Mouse (Mus musculus): ENCODE results near the gene Zmiz1.

GRCm38 (mm10) chr14:25472981-25473649 lies 14.1 kb downstream of the Zmiz1 start:
- TF ChIP-seq CTCF (IDR thresholded peaks at IDR 0.05; ENCODE audit: low read depth, low read length) (no peak), POLR2A (IDR thresholded peaks at IDR 0.05; ENCODE audit: insufficient read depth, low read length) (no peak), EP300 (IDR thresholded peaks at IDR 0.05; ENCODE audit: insufficient read depth, low read depth, low read length) (no peak)
